Mouse (Mus musculus) liver, embryonic 14.5 days (tissue): Measurements from ENCODE around the gene Col19a1. TPM values are rescaled to one million over a fixed set of nuclear protein-coding genes. Genes with fewer than 3 reads are reported as not detected.

Source experiments
- ATAC-seq: fragments of 200-750 bp; cut with Nextera tagmentation; 2 replicates; pipeline ENCODE4 v1.8.0; 2017; ENCODE audit warnings: moderate number of reproducible peaks, mild to moderate bottlenecking, moderate library complexity; ENCODE audit not compliant: insufficient read depth
- DNase-seq, 3 experiments: peaks; one replicate each; pipeline ENCODE4 v3.0.0-alpha.2; 2012 to 2013; ENCODE audit warnings: low read depth in 3 of 3, low spot score in 3 of 3
- H3K27ac ChIP-seq: fragments of 300-500 bp; sonication (generic); 2 replicates; pipeline ENCODE4 v1.5.1; 2014; ENCODE audit warnings: moderate library complexity, mild to moderate bottlenecking, control low read depth, inconsistent platforms
- H3K27me3 ChIP-seq: fragments of 300-500 bp; sonication (generic); 2 replicates; pipeline ENCODE4 v1.6.1; 2014; ENCODE audit warnings: mild to moderate bottlenecking, low read length, moderate library complexity; ENCODE audit not compliant: control insufficient read depth, insufficient read depth
- H3K36me3 ChIP-seq: fragments of 300-500 bp; sonication (generic); replicated peaks from 2 replicates; pipeline ENCODE4 v1.6.1; 2014; ENCODE audit warnings: low read depth; ENCODE audit not compliant: control insufficient read depth, insufficient read depth
- H3K4me1 ChIP-seq, 2 experiments: fragments of 200-500 bp in 1 of 2; fragments of 300-500 bp in 1 of 2; sonication (generic) in 1 of 2; replicated peaks; 2 replicates each; pipeline ENCODE4 v1.6.1; 2012 to 2014; ENCODE audit warnings: antibody characterized with exemption in 1 of 2, inconsistent platforms in 1 of 2, low read length in 1 of 2; ENCODE audit not compliant: control insufficient read depth in 2 of 2, insufficient read depth in 2 of 2
- H3K4me2 ChIP-seq: fragments of 300-500 bp; sonication (generic); 2 replicates; pipeline ENCODE4 v1.6.1; 2014; ENCODE audit warnings: low read depth, mild to moderate bottlenecking, control low read depth, moderate library complexity
- H3K4me3 ChIP-seq, 2 experiments: fragments of 200-500 bp in 1 of 2; fragments of 300-500 bp in 1 of 2; sonication (generic) in 1 of 2; 2 replicates each; pipeline ENCODE4 v1.5.1; 2012 to 2014; ENCODE audit warnings: low read depth in 2 of 2, low read length in 2 of 2, mild to moderate bottlenecking in 2 of 2, control low read depth in 1 of 2, inconsistent platforms in 1 of 2, moderate library complexity in 1 of 2; ENCODE audit not compliant: insufficient read depth in 1 of 2
- H3K9ac ChIP-seq: fragments of 300-500 bp; sonication (generic); replicated peaks from 2 replicates; pipeline ENCODE4 v1.6.1; 2014; ENCODE audit warnings: mild to moderate bottlenecking, control low read depth, moderate library complexity
- H3K9me3 ChIP-seq: fragments of 300-500 bp; sonication (generic); 2 replicates; pipeline ENCODE4 v1.6.1; 2016; ENCODE audit warnings: low read length, mixed read lengths; ENCODE audit not compliant: control insufficient read depth
- CTCF ChIP-seq: IDR thresholded peaks from 2 replicates; pipeline ENCODE4 v1.5.1; 2016; ENCODE audit warnings: antibody characterized with exemption, low read depth, control low read depth
- EP300 ChIP-seq: IDR thresholded peaks from 2 replicates; pipeline ENCODE4 v1.6.1; 2016; ENCODE audit warnings: antibody characterized with exemption, low read depth
- WGBS: fragments of 180-500 bp; shearing (Covaris S2); extraction: QIAGEN DNeasy Blood & Tissue Kit; methylation state at CpG from one replicate; pipeline ENCODE4 v1.1.7; 2014; ENCODE audit not compliant: insufficient replicate concordance; 5-methylcytosine and 5-hydroxymethylcytosine counted together
- polyA plus RNA-seq, 2 experiments: library from polyadenylated mRNA; depleted of rRNA in 1 of 2; stranded (reverse) in 1 of 2; unstranded in 1 of 2; fragments of >200 nt; fragmentation: Nextera tagmentation in 1 of 2; extraction: Ambion mirVana in 1 of 2; gene quantifications; 2 replicates each; pipeline versions ENCODE4 v1.2.1 to v1.2.3; 2012 to 2014

Col19a1 gene
- polyA plus RNA-seq, 2 experiments, result not detected

DNA sequence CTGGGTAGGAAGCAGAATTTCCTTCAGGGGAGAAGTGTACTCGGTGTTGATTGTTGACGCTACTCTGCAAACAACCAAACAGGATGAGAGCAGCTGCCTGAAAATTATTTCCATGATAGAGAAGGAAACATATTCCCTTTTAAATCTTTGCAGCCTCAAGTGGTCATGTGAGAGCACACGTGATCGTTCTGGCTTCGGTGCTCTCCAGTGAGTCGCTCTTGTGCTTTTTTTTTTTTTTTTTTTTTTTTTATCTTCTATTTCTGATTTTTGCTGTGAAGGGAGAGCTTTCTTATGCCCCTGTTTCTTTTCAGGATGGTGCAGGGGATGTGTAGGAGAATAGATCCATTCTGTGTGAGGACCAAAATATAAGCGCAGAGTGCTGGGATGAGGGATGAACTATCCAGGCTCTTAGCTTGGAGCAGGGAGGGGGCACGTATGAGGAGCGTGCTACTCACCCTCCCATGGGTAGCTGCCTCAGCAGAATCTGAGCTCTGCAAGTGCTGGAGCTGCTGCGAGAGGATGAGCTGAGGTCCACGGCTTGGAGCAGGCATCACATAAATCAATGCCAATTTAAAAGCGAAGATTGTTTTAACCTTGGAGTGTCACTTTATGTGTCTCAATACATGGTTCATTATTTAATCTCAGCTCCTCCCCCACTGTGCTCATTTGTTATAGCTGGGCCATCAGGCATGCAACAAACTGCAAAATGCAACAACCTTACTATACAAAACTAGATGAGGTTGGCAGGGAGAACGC, 237.6 kb downstream of the Col19a1 start:
- 69% methylated on average over 13 of the region's 13 CpGs for WGBS
- H3K9me3 ChIP-seq, result no peaks in the 10 kb centered on the region
- no peak for ATAC-seq
- H3K27ac ChIP-seq, result no peak overlapping the region
- H3K4me3 ChIP-seq, result no peak overlapping the region
- no peaks in the 10 kb centered on the region for H3K36me3 ChIP-seq
- H3K9ac ChIP-seq, result no peak overlapping the region
- H3K4me1 ChIP-seq, result no peaks in the 10 kb centered on the region
- no peaks in the 10 kb centered on the region for H3K27me3 ChIP-seq
- TF ChIP-seq CTCF, result no peak
- TF ChIP-seq EP300, result no peak
- H3K4me2 ChIP-seq, result no peak overlapping the region
- DNase-seq, result no peak

DNA sequence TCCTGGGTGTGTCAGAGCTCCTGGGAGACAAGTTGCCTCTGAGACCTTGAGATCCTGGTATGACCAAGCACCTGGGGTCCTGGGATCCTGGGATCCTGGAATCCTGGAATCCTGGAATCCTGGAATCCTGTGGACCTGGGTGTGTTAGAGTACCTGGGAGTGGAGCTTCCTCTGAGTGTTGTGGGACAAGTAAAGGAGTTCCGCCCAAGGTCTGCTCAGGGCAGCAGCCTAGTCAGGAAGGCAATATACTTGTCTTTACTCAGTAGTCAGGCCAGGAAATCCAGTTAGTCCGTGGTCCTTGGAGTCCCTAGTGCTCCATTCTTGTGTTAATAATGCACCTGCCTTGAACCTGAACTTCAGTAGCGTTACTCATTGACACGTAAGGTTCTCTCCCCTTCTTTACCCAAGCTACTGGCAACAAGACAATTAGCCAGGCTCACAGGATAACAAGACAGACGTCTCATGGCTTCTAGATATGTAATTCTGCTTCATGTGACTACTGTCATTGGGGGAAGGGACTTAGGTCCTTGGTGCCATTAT, 239.6 kb downstream of the Col19a1 start:
- Histone ChIP-seq H3K27ac (no peak overlapping the region), H3K27me3 (no peaks in the 10 kb centered on the region), H3K4me1 (no peaks in the 10 kb centered on the region), H3K4me3 (no peak overlapping the region), H3K9ac (no peak overlapping the region), H3K9me3 (no peaks in the 10 kb centered on the region), H3K4me2 (no peak overlapping the region), H3K36me3 (no peaks in the 10 kb centered on the region)
- no peak for TF ChIP-seq EP300
- WGBS, result 54% methylated on average over 5 of the region's 5 CpGs
- DNase-seq (no peak), ATAC-seq (no peak)

DNA sequence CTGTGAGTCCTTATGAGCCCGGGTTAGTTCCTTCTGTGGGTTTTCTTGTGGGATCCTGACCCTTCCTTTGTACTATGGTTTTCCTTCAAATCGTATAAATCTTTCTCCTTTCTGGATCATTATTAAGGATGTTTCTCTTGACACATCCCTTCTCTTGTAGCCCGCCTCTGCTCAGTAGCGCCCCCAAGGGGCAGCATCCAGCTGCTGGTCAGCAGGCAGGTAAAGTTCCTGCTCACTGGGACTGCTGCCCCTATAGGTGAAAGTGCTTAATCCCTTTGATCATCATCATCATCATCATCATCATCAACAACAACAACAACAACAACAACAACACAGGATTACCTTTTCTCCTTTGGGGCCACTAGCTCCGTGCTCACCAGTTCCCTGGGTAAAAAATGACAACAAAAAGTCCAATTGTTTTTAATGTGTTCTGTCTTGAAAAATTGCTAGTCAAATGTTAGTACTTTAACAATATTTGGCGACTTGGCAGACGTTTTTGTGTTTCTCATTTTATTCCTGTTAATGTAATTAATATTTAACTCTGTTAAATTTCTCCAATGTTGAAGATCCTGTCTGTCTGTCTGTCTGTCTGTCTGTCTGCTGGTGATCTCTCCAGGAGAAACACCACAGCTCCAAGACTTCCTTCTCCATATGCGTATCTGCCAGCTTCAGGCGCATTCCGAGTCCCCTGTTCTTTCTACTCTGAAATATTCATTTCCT, 249.6 kb downstream of the Col19a1 start:
- no peak for DNase-seq
- Histone ChIP-seq H3K36me3 (no peaks in the 10 kb centered on the region), H3K4me3 (no peak overlapping the region), H3K4me2 (no peak overlapping the region), H3K9ac (no peak overlapping the region), H3K27ac (no peak overlapping the region), H3K9me3 (no peaks in the 10 kb centered on the region), H3K27me3 (no peaks in the 10 kb centered on the region), H3K4me1 (no peaks in the 10 kb centered on the region)
- ATAC-seq, result no peak
- WGBS, result 57% methylated on average over 10 of the region's 10 CpGs
- no peak for TF ChIP-seq EP300
- no peak for TF ChIP-seq CTCF

DNA sequence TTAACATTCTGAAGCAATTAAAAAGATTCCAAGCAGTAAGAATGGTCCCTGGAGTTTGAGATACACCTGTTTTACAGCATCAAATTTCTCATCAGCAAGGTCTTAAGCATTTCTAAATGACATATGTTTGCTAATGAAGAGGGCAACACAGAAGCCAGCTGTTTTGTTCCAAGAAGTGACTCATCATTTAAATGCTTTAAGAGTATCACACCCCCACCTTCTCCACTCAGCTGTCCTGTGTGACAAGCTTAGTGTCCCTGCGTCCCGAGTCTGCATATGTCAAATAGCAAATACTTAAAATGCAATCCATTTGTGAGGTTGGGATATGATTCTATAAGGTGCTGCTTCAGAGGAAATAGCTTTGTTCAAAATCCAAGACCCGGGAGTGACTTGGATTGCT, 251.2 kb downstream of the Col19a1 start:
- no peaks in the 10 kb centered on the region for H3K27me3 ChIP-seq
- ATAC-seq, result no peak

DNA sequence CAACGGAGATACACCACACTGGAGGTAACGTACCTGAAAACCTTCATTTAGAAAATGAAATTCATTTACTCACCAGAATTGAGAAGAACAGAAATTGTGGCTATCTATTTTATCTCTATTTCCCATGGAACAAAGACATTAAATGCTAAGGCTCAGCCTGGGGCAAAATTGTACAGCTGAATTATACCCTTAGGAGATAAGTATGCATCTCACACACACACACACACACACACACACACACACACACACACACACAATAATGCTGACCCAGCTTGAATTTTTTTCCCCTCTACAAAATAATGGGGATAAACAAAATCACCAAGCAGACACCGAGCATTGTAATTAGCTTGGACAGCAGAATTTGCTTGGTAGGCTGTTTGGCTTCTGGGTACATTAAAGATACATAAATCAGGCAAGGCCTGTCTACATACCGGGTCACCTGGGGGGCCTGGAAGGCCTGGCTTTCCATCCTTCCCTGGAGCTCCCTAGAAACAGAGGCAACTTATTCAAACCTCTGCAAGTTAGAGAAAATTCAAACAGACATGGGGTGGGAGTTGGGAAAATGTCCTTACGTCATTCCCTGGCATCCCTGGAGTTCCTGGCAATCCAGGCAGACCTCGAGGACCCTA, 270.2 kb downstream of the Col19a1 start:
- DNase-seq (no peak), ATAC-seq (no peak)
- no peaks in the 10 kb centered on the region for H3K9me3 ChIP-seq
- no peak overlapping the region for H3K4me3 ChIP-seq
- no peak overlapping the region for H3K9ac ChIP-seq
- H3K27ac ChIP-seq, result no peak overlapping the region
- no peaks in the 10 kb centered on the region for H3K36me3 ChIP-seq
- WGBS, result 56% methylated on average over 6 of the region's 6 CpGs
- no peaks in the 10 kb centered on the region for H3K27me3 ChIP-seq
- H3K4me1 ChIP-seq, result no peaks in the 10 kb centered on the region
- TF ChIP-seq EP300 (no peak), CTCF (no peak)
- no peak overlapping the region for H3K4me2 ChIP-seq

More for the DNA sequence above, 251.2 kb downstream of the Col19a1 start:
- DNase-seq, result no peak
- no peaks in the 10 kb centered on the region for H3K9me3 ChIP-seq
- H3K27ac ChIP-seq, result no peak overlapping the region
- H3K4me3 ChIP-seq, result no peak overlapping the region
- H3K36me3 ChIP-seq, result no peaks in the 10 kb centered on the region
- no peaks in the 10 kb centered on the region for H3K4me1 ChIP-seq
- H3K4me2 ChIP-seq, result no peak overlapping the region
- TF ChIP-seq EP300, result no peak
- TF ChIP-seq CTCF, result no peak
- WGBS, result 68% methylated on average over 3 of the region's 3 CpGs
- H3K9ac ChIP-seq, result no peak overlapping the region
